Mouse (Mus musculus): ENCODE measurements at regions not wholly inside any gene's neighbourhood (a gene's known extent, or its start where the extent isn't known, plus 50 kb on each side); places are given as distances from the start of the nearest gene placed in this dataset.

GRCm38 (mm10) chrX:93042736-93043135 lies 243.5 kb upstream of the Arx start:
- DNase-seq (ENCODE audit: low read depth, low spot score): no peak
- Histone ChIP-seq H3K4me3 (ENCODE audit: control insufficient read depth in 1 of 2, insufficient read depth in 1 of 2, low read depth in 2 of 2, low read length in 2 of 2) (no peak overlapping the region), H3K4me1 (ENCODE audit: control insufficient read depth in 1 of 2, insufficient read depth in 2 of 2, low read length in 2 of 2) (no peaks in the 10 kb centered on the region), H3K27me3 (ENCODE audit: control insufficient read depth in 1 of 2, insufficient read depth in 2 of 2, low read length in 2 of 2) (no peaks in the 10 kb centered on the region), H3K9ac (ENCODE audit: control insufficient read depth, low read depth, low read length, poor library complexity, severe bottlenecking) (no peak overlapping the region), H3K36me3 (ENCODE audit: control insufficient read depth in 1 of 2, insufficient read depth in 2 of 2, low read length in 2 of 2) (no peaks in the 10 kb centered on the region), H3K79me2 (ENCODE audit: control insufficient read depth, insufficient read depth, low read length, poor library complexity) (no peaks in the 10 kb centered on the region), H3K27ac (ENCODE audit: control insufficient read depth, low read depth, low read length) (no peak overlapping the region), H3K9me3 (replicated peaks; ENCODE audit: insufficient read depth, low read length) (no peaks in the 10 kb centered on the region)
- TF ChIP-seq ZNF384 (IDR thresholded peaks at IDR 0.05; ENCODE audit: low read depth, low read length) (no peak), BHLHE40 (IDR thresholded peaks at IDR 0.05; ENCODE audit: borderline replicate concordance, low read depth, low read length) (no peak), CHD2 (IDR thresholded peaks at IDR 0.05; ENCODE audit: low read length) (no peak), POLR2A (IDR thresholded peaks at IDR 0.05; ENCODE audit: control insufficient read depth in 1 of 2, insufficient read depth in 1 of 2, low read depth in 1 of 2, low read length in 2 of 2, poor library complexity in 1 of 2) (no peak), TBP (IDR thresholded peaks at IDR 0.05; ENCODE audit: low read depth, low read length) (no peak), MAFK (IDR thresholded peaks at IDR 0.05; ENCODE audit: borderline replicate concordance, low read depth, low read length) (no peak), USF1 (IDR thresholded peaks at IDR 0.05; ENCODE audit: low read depth, low read length) (no peak), SMC3 (IDR thresholded peaks at IDR 0.05; ENCODE audit: low read depth, low read length) (no peak), EP300 (IDR thresholded peaks at IDR 0.05; ENCODE audit: low read depth in 1 of 2, low read length in 2 of 2) (no peak), ELF1 (IDR thresholded peaks at IDR 0.05; ENCODE audit: low read depth, low read length) (no peak)

- no peaks in the 10 kb centered on the region for H3K9me3 ChIP-seq (replicated peaks; ENCODE audit: insufficient read depth, low read length)
- TF ChIP-seq ZMIZ1 (IDR thresholded peaks at IDR 0.05; ENCODE audit: low read depth, low read length) (no peak), POLR2AphosphoS5 (IDR thresholded peaks at IDR 0.05; ENCODE audit: borderline replicate concordance, low read depth, low read length) (no peak), CHD2 (IDR thresholded peaks at IDR 0.05; ENCODE audit: low read length) (no peak), TAL1 (IDR thresholded peaks at IDR 0.05; ENCODE audit: low read length) (no peak), ZKSCAN1 (IDR thresholded peaks at IDR 0.05; ENCODE audit: low read depth, low read length) (no peak), MYB (IDR thresholded peaks at IDR 0.05; ENCODE audit: low read depth, low read length) (no peak), RCOR1 (IDR thresholded peaks at IDR 0.05; ENCODE audit: low read depth, low read length) (no peak), CHD1 (IDR thresholded peaks at IDR 0.05; ENCODE audit: low read depth, low read length) (no peak), RAD21 (IDR thresholded peaks at IDR 0.05; ENCODE audit: low read depth, low read length) (no peak), MXI1 (IDR thresholded peaks at IDR 0.05; ENCODE audit: low read depth, low read length) (no peak), POLR2A (IDR thresholded peaks at IDR 0.05; ENCODE audit: control insufficient read depth in 1 of 2, insufficient read depth in 1 of 2, low read depth in 1 of 2, low read length in 2 of 2, poor library complexity in 1 of 2) (no peak), MAZ (IDR thresholded peaks at IDR 0.05; ENCODE audit: low read depth, low read length) (no peak), TCF12 (IDR thresholded peaks at IDR 0.05; ENCODE audit: low read depth, low read length) (no peak), SIN3A (IDR thresholded peaks at IDR 0.05; ENCODE audit: low read length) (no peak)
- H3K36me3 ChIP-seq (ENCODE audit: control insufficient read depth in 1 of 2, insufficient read depth in 2 of 2, low read length in 2 of 2): no peaks in the 10 kb centered on the region
- no peak overlapping the region for H3K9ac ChIP-seq (ENCODE audit: control insufficient read depth, low read depth, low read length, poor library complexity, severe bottlenecking)
- H3K4me3 ChIP-seq (ENCODE audit: control insufficient read depth in 1 of 2, insufficient read depth in 1 of 2, low read depth in 2 of 2, low read length in 2 of 2): no peak overlapping the region
- H3K79me2 ChIP-seq (ENCODE audit: control insufficient read depth, insufficient read depth, low read length, poor library complexity): no peaks in the 10 kb centered on the region
- no peak for DNase-seq (ENCODE audit: low read depth, low spot score)
- no peaks in the 10 kb centered on the region for H3K27me3 ChIP-seq (ENCODE audit: control insufficient read depth in 1 of 2, insufficient read depth in 2 of 2, low read length in 2 of 2)
- H3K27ac ChIP-seq (ENCODE audit: control insufficient read depth, low read depth, low read length): no peak overlapping the region
- no peaks in the 10 kb centered on the region for H3K4me1 ChIP-seq (ENCODE audit: control insufficient read depth in 1 of 2, insufficient read depth in 2 of 2, low read length in 2 of 2)
Observed at GRCm38 (mm10) chrX:93048967-93049754, 237.1 kb upstream of the Arx start.

All from MEL (cell line).